Mouse (Mus musculus) brain, embryonic 18.5 days (tissue): ENCODE results near the gene Baz2b.

Source experiments
- DNase-seq: peaks from one replicate; pipeline ENCODE4 v3.0.0-alpha.2; 2012; ENCODE audit warnings: low read depth, low spot score

Baz2b gene

GRCm38 (mm10) chr2:59959668-59960494, 249.8 kb downstream of the Baz2b start:
- DNase-seq = no peak

GRCm38 (mm10) chr2:59958543-59958942, 251.1 kb downstream of the Baz2b start:
- peak; percentile 16 for DNase-seq

GRCm38 (mm10) chr2:59955916-59956315, 253.7 kb downstream of the Baz2b start:
- no peak for DNase-seq

GRCm38 (mm10) chr2:59954791-59955190, 254.8 kb downstream of the Baz2b start:
- no peak for DNase-seq

- no peak for DNase-seq
Observed at GRCm38 (mm10) chr2:59952286-59953014, 257.2 kb downstream of the Baz2b start.

GRCm38 (mm10) chr2:59951706-59952105, 257.9 kb downstream of the Baz2b start:
- DNase-seq = no peak

GRCm38 (mm10) chr2:59951127-59951526, 258.5 kb downstream of the Baz2b start:
- no peak for DNase-seq

GRCm38 (mm10) chr2:59936296-59936695, 273.3 kb downstream of the Baz2b start:
- DNase-seq = no peak

- DNase-seq = no peak
Observed at GRCm38 (mm10) chr2:59933129-59933528, 276.5 kb downstream of the Baz2b start.

GRCm38 (mm10) chr2:59932244-59932643, 277.4 kb downstream of the Baz2b start:
- DNase-seq = no peak

- no peak for DNase-seq
Observed at GRCm38 (mm10) chr2:59913610-59914009, 296.0 kb downstream of the Baz2b start.

- DNase-seq = no peak
Observed at GRCm38 (mm10) chr2:59908048-59908447, 301.6 kb downstream of the Baz2b start.

- DNase-seq = no peak
Observed at GRCm38 (mm10) chr2:59904007-59904406, 305.6 kb downstream of the Baz2b start.

GRCm38 (mm10) chr2:59898666-59899065, 311.0 kb downstream of the Baz2b start:
- no peak for DNase-seq

- no peak for DNase-seq
Observed at GRCm38 (mm10) chr2:59898105-59898504, 311.5 kb downstream of the Baz2b start.

GRCm38 (mm10) chr2:59896837-59897236, 312.8 kb downstream of the Baz2b start:
- no peak for DNase-seq

- no peak for DNase-seq
Observed at GRCm38 (mm10) chr2:59896400-59896799, 313.2 kb downstream of the Baz2b start.

GRCm38 (mm10) chr2:59889699-59890098, 319.9 kb downstream of the Baz2b start:
- DNase-seq = no peak

- no peak for DNase-seq
Observed at GRCm38 (mm10) chr2:59882742-59883281, 326.8 kb downstream of the Baz2b start.

GRCm38 (mm10) chr2:59881831-59882741, 327.6 kb downstream of the Baz2b start, which contains the start of gene Wdsub1:
Wdsub1 (minus strand) TSS chr2:59882591.
- DNase-seq = peak; percentile 55

GRCm38 (mm10) chr2:59881404-59881803, 328.2 kb downstream of the Baz2b start:
- DNase-seq = no peak
